Mouse (Mus musculus) bone marrow macrophage, adult 2 months (primary cell): ENCODE measurements around the gene Urm1.

Experiments
- CTCF ChIP-seq: IDR thresholded peaks from 2 replicates; pipeline ENCODE4 v1.5.1; 2012; ENCODE audit warnings: low read depth, mild to moderate bottlenecking, low read length, moderate library complexity
- POLR2A ChIP-seq: IDR thresholded peaks from 2 replicates; pipeline ENCODE4 v1.6.1; 2012; ENCODE audit warnings: mild to moderate bottlenecking, low read depth, low read length, borderline replicate concordance

DNA sequence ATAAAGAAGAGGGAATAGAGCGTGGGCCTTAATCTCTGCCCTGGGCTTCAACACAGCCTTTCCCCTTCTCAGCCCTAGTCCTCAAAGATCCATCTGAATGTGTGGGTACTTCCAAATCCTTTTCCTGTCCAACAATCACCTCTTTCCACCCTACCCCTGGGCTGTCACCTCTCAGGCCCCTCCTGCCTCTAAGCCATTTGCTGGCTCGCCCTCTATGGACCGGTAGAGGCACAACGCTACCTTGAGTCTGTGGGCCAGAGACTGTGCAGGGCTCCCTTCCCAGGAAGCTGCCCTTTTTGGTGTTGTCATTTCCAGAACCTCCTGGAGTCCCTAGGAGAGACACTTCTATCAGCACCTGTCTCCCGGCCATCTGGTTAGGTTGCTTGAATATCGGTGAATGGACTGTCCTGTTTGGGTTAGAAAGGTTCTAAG, 16.5 kb upstream of the Urm1 start:
- no peak for TF ChIP-seq CTCF
- TF ChIP-seq POLR2A = no peak
